Mouse (Mus musculus): ENCODE measurements around the gene Kcnq1. TPM values are rescaled to one million over a fixed set of nuclear protein-coding genes. Genes with fewer than 3 reads are reported as not detected.

Gene Kcnq1
- total and polyA plus RNA-seq, 2 experiments from 2014 or later = 1.00 to 2.0 TPM

GRCm38 (mm10) chr7:143263557-143263956 is 157.4 kb downstream of the Kcnq1 start:
- ATAC-seq (no peak), DNase-seq (no peak)
- 80% methylated on average over 3 of the region's 3 CpGs for WGBS
- Histone ChIP-seq H3K27me3 (ENCODE audit: insufficient read depth, low read length) (no peaks in the 10 kb centered on the region), H3K4me1 (ENCODE audit: insufficient read depth) (no peaks in the 10 kb centered on the region), H3K27ac (ENCODE audit: low read depth, low read length) (no peak overlapping the region), H3K9ac (no peak overlapping the region), H3K36me3 (ENCODE audit: insufficient read depth) (no peaks in the 10 kb centered on the region), H3K4me3 (ENCODE audit: low read depth, low read length) (no peak overlapping the region), H3K4me2 (ENCODE audit: low read depth) (no peak overlapping the region), H3K9me3 (ENCODE audit: low read length) (no peaks in the 10 kb centered on the region)
- no peak for TF ChIP-seq CTCF (IDR thresholded peaks at IDR 0.05; ENCODE audit: low read depth)

GRCm38 (mm10) chr7:143263966-143264365 is 157.8 kb downstream of the Kcnq1 start:
- 83% methylated on average over 4 of the region's 4 CpGs for WGBS
- Histone ChIP-seq H3K9me3 (ENCODE audit: low read length) (no peaks in the 10 kb centered on the region), H3K9ac (no peak overlapping the region), H3K4me2 (ENCODE audit: low read depth) (no peak overlapping the region), H3K4me1 (ENCODE audit: insufficient read depth) (no peaks in the 10 kb centered on the region), H3K27ac (ENCODE audit: low read depth, low read length) (no peak overlapping the region), H3K27me3 (ENCODE audit: insufficient read depth, low read length) (no peaks in the 10 kb centered on the region), H3K36me3 (ENCODE audit: insufficient read depth) (no peaks in the 10 kb centered on the region), H3K4me3 (ENCODE audit: low read depth, low read length) (no peak overlapping the region)
- no peak for TF ChIP-seq CTCF (IDR thresholded peaks at IDR 0.05; ENCODE audit: low read depth)
- ATAC-seq (no peak), DNase-seq (no peak)

GRCm38 (mm10) chr7:143265386-143265785 is 159.2 kb downstream of the Kcnq1 start:
- DNase-seq (no peak), ATAC-seq (no peak)
- no peak overlapping the region for H3K4me2 ChIP-seq (ENCODE audit: low read depth)
- H3K36me3 ChIP-seq (ENCODE audit: insufficient read depth) = no peaks in the 10 kb centered on the region
- H3K9me3 ChIP-seq (ENCODE audit: low read length) = no peaks in the 10 kb centered on the region
- WGBS = 81% methylated on average over 11 of the region's 11 CpGs
- H3K27ac ChIP-seq (ENCODE audit: low read depth, low read length) = no peak overlapping the region
- no peaks in the 10 kb centered on the region for H3K27me3 ChIP-seq (ENCODE audit: insufficient read depth, low read length)
- H3K9ac ChIP-seq = no peak overlapping the region
- H3K4me3 ChIP-seq (ENCODE audit: low read depth, low read length) = no peak overlapping the region
- H3K4me1 ChIP-seq (ENCODE audit: insufficient read depth) = no peaks in the 10 kb centered on the region
- no peak for TF ChIP-seq CTCF (IDR thresholded peaks at IDR 0.05; ENCODE audit: low read depth)

GRCm38 (mm10) chr7:143265829-143266438 is 159.8 kb downstream of the Kcnq1 start:
- no peaks in the 10 kb centered on the region for H3K27me3 ChIP-seq (ENCODE audit: insufficient read depth, low read length)
- ATAC-seq = no peak
- no peak overlapping the region for H3K9ac ChIP-seq
- 57% methylated on average over 8 of the region's 8 CpGs for WGBS
- no peak overlapping the region for H3K4me2 ChIP-seq (ENCODE audit: low read depth)
- no peak for TF ChIP-seq CTCF (IDR thresholded peaks at IDR 0.05; ENCODE audit: low read depth)
- H3K36me3 ChIP-seq (ENCODE audit: insufficient read depth) = no peaks in the 10 kb centered on the region
- H3K27ac ChIP-seq (ENCODE audit: low read depth, low read length) = no peak overlapping the region
- no peak for DNase-seq
- no peaks in the 10 kb centered on the region for H3K4me1 ChIP-seq (ENCODE audit: insufficient read depth)
- H3K4me3 ChIP-seq (ENCODE audit: low read depth, low read length) = no peak overlapping the region
- no peaks in the 10 kb centered on the region for H3K9me3 ChIP-seq (ENCODE audit: low read length)

GRCm38 (mm10) chr7:143273747-143274146 is 167.6 kb downstream of the Kcnq1 start:
- H3K27ac ChIP-seq (ENCODE audit: low read depth, low read length) = no peak overlapping the region
- 60% methylated on average over 4 of the region's 4 CpGs for WGBS
- DNase-seq (no peak), ATAC-seq (no peak)
- no peaks in the 10 kb centered on the region for H3K27me3 ChIP-seq (ENCODE audit: insufficient read depth, low read length)
- H3K9ac ChIP-seq = no peak overlapping the region
- H3K36me3 ChIP-seq (ENCODE audit: insufficient read depth) = no peaks in the 10 kb centered on the region
- no peak overlapping the region for H3K4me2 ChIP-seq (ENCODE audit: low read depth)
- H3K4me1 ChIP-seq (ENCODE audit: insufficient read depth) = no peaks in the 10 kb centered on the region
- H3K4me3 ChIP-seq (ENCODE audit: low read depth, low read length) = no peak overlapping the region
- TF ChIP-seq CTCF (IDR thresholded peaks at IDR 0.05; ENCODE audit: low read depth) = no peak
- H3K9me3 ChIP-seq (ENCODE audit: low read length) = no peaks in the 10 kb centered on the region

- TF ChIP-seq CTCF (IDR thresholded peaks at IDR 0.05; ENCODE audit: low read depth) = no peak
These were observed 168.9 kb downstream of the Kcnq1 start for GRCm38 (mm10) chr7:143275030-143275429.

GRCm38 (mm10) chr7:143283625-143284024 is 177.5 kb downstream of the Kcnq1 start:
- ATAC-seq (no peak), DNase-seq (no peak)
- TF ChIP-seq CTCF (IDR thresholded peaks at IDR 0.05; ENCODE audit: low read depth) = no peak
- no peaks in the 10 kb centered on the region for H3K27me3 ChIP-seq (ENCODE audit: insufficient read depth, low read length)
- WGBS = 76% methylated on average over 2 of the region's 2 CpGs
- no peaks in the 10 kb centered on the region for H3K36me3 ChIP-seq (ENCODE audit: insufficient read depth)
- H3K4me1 ChIP-seq (ENCODE audit: insufficient read depth) = no peaks in the 10 kb centered on the region
- no peak overlapping the region for H3K27ac ChIP-seq (ENCODE audit: low read depth, low read length)
- no peak overlapping the region for H3K4me3 ChIP-seq (ENCODE audit: low read depth, low read length)
- H3K9me3 ChIP-seq (ENCODE audit: low read length) = no peaks in the 10 kb centered on the region
- H3K4me2 ChIP-seq (ENCODE audit: low read depth) = no peak overlapping the region
- no peak overlapping the region for H3K9ac ChIP-seq

More at GRCm38 (mm10) chr7:143275030-143275429, 168.9 kb downstream of the Kcnq1 start:
- Histone ChIP-seq H3K27ac (ENCODE audit: low read depth, low read length) (no peak overlapping the region), H3K9ac (no peak overlapping the region), H3K4me2 (ENCODE audit: low read depth) (no peak overlapping the region), H3K27me3 (ENCODE audit: insufficient read depth, low read length) (no peaks in the 10 kb centered on the region), H3K36me3 (ENCODE audit: insufficient read depth) (no peaks in the 10 kb centered on the region), H3K4me1 (ENCODE audit: insufficient read depth) (no peaks in the 10 kb centered on the region), H3K4me3 (ENCODE audit: low read depth, low read length) (no peak overlapping the region), H3K9me3 (ENCODE audit: low read length) (no peaks in the 10 kb centered on the region)
- DNase-seq (no peak), ATAC-seq (no peak)
- WGBS = 93% methylated on average over 7 of the region's 7 CpGs
